Mouse (Mus musculus): Measurements from ENCODE around the gene Stip1. TPM values are rescaled to one million over a fixed set of nuclear protein-coding genes. Genes with fewer than 3 reads are reported as not detected.
A peak's percentile ranks its signal among the peaks of the same experiment; 100 is the strongest.

Stip1 gene
- total RNA-seq, 2 experiments from 2014 or later = 187 to 270 TPM

DNA sequence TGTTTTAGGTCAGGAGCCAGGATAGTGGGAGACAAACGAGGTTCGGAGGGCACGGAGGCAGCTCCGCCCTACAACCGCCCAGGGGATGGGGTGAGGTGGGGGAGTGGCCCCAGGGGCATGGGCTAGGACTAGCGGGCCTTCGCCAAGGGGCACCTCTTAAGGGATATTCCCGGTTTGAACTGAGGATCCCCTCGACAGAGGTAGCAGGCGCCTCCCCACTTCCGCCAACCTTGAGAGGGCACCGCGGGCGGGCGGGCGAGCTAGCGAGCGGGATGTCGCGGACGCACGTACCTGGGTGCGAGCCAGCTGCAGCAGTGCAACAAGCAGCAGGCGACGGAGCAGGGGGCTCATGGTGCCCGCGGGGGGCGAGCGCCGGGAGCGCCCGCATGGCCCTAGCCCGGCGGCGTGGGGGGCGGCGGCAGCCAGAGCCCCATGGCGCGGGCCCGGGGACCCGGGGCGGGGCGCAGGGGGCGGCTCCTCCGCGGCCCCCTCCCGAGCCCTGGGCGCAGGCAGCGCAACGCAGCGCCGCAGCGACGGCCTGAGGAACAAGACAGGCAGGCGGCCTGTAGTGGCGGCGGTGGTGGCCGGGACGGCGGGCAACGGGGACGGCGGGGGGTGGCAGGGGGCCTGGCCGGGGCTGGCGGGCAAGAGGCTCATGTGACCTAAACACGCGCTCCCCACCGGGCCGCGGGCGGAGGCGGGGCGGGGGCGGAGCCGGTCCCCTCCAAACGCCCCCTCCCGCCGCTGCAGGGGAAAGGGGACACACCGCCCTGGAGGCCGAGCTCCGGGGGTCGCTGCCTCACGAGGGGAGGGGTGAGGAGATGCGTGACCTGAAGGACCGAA is 52.5 kb downstream of the Stip1 start, which contains the start of gene Vegfb:
Gene Vegfb, minus strand, starts transcription at position 591 of the 843 bp plus-strand sequence.
- peak; percentile 61 for ATAC-seq (replicated peaks; ENCODE audit: poor library complexity, severe bottlenecking)

DNA sequence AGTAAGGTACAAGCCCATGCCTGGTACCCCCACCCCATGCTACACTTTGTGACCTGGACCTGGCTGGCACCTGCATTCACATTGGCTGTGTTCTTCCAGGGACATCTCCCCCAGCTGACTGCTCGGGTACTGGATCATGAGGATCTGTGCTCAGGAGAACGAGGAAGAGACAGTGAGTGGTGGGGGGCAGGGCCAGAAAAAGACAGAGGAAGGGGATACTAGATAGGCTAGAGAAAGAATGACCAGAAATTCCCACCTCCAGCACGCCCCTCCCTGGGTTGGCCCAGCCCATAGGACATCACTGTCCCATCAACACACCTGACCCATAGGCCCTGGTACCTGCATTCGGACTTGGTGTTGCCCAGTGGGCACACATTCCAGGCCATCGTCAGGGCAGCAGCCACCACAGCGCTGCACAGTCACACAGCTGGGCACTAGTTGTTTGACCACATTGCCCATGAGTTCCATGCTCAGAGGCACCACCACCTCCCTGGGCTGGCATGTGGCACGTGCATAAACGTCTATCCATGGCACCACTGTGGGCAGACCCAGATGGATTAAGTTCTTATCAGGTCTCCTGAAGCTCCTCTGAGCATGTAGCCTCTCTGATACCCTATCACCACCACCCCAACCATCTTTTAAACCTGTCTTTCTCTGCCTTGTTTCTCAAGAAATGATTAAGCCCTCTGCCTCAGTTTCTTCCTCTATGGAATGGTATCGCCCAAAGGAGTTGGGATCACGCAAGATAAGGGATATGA is 53.6 kb downstream of the Stip1 start:
- no peak for ATAC-seq (replicated peaks; ENCODE audit: poor library complexity, severe bottlenecking)

DNA sequence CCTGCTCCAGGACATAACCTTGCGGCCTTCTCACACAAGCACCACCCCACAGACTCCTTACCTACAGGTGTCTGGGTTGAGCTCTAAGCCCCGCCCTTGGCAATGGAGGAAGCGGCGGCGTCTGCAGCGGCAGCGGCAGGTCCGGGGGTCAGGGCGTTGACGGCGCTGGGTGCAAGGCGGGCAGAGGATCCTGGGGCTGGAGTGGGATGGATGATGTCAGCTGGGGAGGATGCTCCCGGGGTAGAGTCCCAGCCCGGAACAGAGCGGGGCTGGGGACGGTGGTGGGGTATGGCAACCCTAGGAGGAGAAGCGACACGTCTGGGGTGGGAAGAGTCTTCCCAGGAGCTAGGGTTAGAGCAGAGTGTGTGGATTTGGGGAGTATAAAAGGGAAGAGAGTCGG is 54.5 kb downstream of the Stip1 start:
- ATAC-seq (replicated peaks; ENCODE audit: poor library complexity, severe bottlenecking) = no peak

GRCm38 (mm10) chr19:6983621-6984020 is 56.1 kb downstream of the Stip1 start:
- no peak for ATAC-seq (replicated peaks; ENCODE audit: poor library complexity, severe bottlenecking)

DNA sequence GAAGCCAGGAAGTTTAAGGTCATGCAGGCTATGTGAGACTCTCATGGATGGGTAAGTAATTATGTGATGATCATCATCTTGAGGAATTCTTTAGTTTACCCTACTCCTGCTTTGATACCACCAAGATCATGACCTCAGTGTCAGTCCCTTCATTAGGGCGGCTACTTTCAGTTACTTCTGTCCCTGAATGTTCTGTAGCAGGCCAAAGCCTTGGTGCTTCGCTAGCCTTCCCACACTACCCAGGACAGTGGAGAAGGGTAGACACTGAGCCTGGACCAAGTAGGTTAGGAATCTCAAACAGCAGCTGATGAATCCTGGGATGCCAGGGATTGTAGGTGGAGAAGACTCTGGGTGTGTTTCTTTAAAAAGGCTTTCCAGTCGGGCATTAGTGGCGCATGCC is 58.3 kb downstream of the Stip1 start:
- ATAC-seq (replicated peaks; ENCODE audit: poor library complexity, severe bottlenecking) = no peak

GRCm38 (mm10) chr19:6980381-6981093 is 59.2 kb downstream of the Stip1 start, which contains the start of gene Fkbp2:
TSS of gene Fkbp2 (minus strand) at chr19:6980501.
- ATAC-seq (replicated peaks; ENCODE audit: poor library complexity, severe bottlenecking) = peak; percentile 49

- ATAC-seq (replicated peaks; ENCODE audit: poor library complexity, severe bottlenecking) = peak; percentile 77
Measured at GRCm38 (mm10) chr19:6979486-6980380, 60.0 kb downstream of the Stip1 start.

DNA sequence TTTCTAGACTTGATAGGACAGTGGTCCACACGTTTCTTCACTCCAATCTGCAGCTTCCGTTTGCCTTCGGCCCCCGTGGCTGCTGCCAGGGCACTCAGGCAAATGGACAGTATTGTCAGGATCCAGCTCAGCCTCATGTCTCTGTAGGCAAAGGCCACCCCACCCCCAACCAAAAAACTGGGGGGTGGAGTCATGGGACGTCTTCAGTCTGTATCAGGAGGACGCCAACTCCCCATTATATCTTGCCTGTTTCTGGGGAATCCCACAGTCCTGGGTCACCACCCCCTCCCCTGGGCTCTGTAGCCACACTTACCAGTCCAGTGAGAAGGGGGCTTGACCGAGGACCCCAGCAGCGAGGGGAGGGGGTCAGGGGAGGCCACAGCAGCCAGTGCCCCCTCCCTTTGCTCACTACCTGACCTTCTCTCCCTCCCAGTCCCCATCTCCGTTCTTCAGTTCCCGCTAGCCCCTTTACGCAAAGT is 60.7 kb downstream of the Stip1 start:
- ATAC-seq (replicated peaks; ENCODE audit: poor library complexity, severe bottlenecking) = no peak

DNA sequence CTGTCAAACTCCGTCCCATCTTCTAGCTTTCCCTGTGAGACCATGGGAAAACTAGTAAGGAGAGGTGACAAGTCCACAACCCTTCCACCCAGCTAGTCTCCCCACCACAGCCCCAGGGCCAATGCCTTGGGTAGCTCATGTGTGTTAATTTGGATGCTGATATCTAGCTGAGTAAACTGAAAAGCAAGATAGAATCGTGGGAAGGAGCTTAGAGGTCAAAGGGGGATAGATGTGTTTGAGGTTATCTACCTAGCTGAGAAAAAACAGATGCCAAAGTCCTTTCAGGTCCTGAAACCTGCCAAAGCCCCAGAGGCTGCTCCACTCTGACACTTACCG is 61.2 kb downstream of the Stip1 start:
- ATAC-seq (replicated peaks; ENCODE audit: poor library complexity, severe bottlenecking) = no peak

GRCm38 (mm10) chr19:6977759-6978638 is 61.8 kb downstream of the Stip1 start:
- ATAC-seq (replicated peaks; ENCODE audit: poor library complexity, severe bottlenecking) = no peak

DNA sequence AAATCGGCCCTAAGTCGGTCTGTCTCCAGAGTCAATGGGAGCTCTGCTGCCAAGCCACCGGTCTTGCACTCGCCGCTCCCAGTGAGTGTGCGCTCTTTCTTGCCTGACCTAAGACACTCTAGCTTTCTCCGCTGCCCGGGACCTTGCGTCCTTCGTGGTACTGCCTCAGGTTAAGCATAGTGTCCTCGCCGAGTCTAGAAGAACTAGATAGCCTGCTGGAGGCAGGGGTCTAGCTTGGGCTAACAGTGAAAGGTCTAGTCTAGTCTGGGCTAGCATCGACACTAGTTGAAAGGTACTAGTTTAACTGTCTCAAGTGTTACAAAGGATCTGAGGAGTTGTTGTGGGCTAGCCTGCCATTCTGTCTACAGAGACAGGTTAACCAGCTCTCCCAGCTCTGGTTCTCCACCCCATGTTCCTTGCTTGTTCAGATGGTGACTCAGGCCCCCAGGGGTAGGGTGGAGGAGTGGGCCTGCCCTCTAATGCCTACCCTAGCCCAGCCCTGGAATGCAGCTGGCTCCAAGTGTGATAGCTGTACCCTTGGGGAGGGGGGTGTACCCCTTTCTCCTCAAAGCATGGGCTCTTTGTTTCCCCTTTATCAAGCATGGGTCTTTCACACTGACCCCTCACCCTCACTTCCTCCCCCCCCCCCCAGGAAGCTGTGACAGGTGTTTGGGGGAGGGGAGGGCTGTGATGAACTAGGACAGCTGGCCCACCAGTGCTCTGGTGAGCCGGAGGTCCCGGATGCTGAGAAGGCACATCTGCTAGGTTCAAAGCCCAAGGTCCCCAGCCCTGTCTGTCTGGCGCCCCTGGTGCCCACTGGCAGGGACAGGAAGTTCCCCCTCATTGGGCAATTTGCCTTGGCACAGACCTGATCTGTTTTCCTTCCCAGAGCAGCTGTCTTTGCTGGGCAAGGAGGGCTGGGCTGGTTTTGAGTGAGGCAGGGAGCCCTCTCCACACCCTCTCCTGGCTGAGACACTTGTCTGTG is 63.9 kb downstream of the Stip1 start, which contains the start of gene Plcb3:
Gene Plcb3, minus strand, starts transcription at position 934 of the 985 bp plus-strand sequence.
- peak; percentile 18 for ATAC-seq (replicated peaks; ENCODE audit: poor library complexity, severe bottlenecking)

- peak; percentile 56 for ATAC-seq (replicated peaks; ENCODE audit: poor library complexity, severe bottlenecking)
Measured at GRCm38 (mm10) chr19:6974211-6975205, 65.3 kb downstream of the Stip1 start, which contains the start of gene Ppp1r14b. TSS of gene Ppp1r14b (plus strand) at chr19:6974968.

DNA sequence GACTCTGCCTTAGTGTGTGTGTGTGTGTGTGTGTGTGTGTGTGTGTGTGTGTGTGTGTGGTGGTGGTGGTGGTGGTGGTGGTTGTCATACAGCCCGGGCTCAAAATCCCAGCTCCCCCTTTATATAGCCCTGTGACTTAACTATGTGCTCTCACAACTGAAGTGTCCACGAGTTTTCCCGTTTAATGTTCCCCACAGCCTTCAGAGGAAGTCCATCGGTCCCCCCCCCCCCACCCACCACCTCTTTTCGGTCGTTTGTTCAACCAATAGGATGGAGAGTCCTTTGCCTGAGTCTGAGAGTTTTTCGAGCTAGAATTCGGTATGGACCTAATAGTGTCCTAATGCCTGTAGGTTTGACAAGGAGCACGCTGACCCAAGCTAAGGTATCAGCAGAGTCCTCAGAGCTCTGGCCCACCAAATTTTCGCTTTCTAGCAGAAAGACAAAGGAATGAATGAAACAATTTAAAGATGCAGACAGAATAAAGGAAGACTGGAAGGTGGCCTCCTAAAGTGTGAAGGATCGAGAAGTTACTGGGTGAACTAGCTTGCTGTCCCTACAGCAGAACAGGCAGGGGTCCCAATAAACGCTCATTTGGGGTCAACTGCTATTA is 66.1 kb downstream of the Stip1 start:
- ATAC-seq (replicated peaks; ENCODE audit: poor library complexity, severe bottlenecking) = no peak

DNA sequence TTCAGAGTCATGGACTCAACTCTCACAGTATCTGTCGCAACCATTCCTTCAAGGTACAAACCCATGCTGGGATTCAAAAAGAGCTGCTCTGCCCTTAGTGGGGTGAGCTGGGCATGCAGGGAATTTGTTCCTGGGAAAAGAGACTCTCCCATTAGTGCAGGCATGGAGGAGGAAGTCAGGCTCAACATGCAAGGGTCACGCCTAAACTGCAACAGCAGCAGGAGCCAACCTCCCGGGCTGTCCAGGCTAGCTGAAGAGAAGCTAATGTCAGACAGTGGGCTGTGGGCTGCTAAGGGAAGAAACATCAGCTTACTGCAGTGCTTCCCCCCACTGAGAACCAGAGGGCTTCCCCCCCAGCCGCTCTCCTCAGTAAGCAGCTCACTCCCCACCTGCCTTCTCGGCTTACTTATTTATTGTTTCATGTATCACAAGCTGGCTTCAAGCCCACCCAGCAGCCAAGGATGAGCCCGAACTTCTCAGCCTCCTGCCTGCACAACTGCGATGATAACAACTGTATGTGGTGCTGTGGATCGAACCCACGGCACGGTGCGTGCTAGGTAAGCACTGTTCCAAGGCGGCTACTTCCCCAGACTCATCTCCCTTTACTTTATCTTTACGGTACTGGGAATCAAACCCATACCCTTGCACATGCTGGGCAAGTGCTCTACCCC is 67.4 kb downstream of the Stip1 start:
- ATAC-seq (replicated peaks; ENCODE audit: poor library complexity, severe bottlenecking) = no peak

GRCm38 (mm10) chr19:6971644-6972043 is 68.1 kb downstream of the Stip1 start:
- no peak for ATAC-seq (replicated peaks; ENCODE audit: poor library complexity, severe bottlenecking)
